Mouse (Mus musculus) mesoderm, embryonic 11.5 days (tissue): ENCODE measurements around the gene Atp6v1c2.
A peak's percentile ranks its signal among the peaks of the same experiment; 100 is the strongest.

Experiments used
- DNase-seq: peaks from one replicate; pipeline ENCODE4 v3.0.0-alpha.2; 2012; ENCODE audit warnings: low read depth, low spot score

Atp6v1c2 gene

DNA sequence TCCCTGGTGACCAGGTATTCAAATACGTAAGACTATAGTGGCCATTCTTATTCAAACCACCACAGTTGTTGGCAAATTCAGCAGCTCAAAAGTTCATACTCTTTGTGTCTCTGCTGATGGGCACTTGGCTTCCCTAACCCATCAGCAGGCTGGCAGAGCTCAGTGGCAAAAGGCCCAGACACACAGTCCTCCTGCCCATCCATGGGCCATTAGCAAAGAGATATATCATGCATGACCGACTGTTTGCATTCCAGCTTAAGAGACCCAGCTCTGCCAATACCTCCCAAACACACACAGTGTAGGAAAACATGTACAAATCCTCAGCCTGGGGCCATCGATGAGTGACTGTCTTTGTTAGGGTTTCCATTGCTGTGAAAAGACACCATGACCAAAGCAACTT, 68.2 kb downstream of the Atp6v1c2 start:
- DNase-seq: no peak

DNA sequence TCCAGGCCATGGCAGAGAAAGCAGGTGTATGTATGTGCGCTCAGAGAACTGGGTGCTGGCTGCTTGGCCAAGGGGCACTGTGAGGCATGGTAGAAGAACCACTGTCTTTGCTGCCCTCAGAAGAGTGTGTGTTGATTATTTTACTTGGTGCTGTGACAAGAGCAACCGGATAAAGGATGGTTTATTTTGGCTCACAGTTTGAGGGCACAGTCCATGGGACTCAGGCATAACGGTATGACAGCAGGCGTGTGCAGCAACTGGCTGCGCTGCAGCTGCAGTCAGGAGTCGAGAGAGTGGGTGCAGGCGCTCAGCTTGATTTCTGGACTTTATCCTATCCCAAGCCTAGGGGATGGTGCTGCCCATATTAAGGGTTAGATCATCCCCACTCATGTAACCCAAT, 70.7 kb downstream of the Atp6v1c2 start:
- DNase-seq: no peak

GRCm38 (mm10) chr12:17256905-17257304, 72.3 kb downstream of the Atp6v1c2 start:
- peak; percentile 79 for DNase-seq

- DNase-seq: no peak
Measured at GRCm38 (mm10) chr12:17255602-17256001, 73.6 kb downstream of the Atp6v1c2 start.

DNA sequence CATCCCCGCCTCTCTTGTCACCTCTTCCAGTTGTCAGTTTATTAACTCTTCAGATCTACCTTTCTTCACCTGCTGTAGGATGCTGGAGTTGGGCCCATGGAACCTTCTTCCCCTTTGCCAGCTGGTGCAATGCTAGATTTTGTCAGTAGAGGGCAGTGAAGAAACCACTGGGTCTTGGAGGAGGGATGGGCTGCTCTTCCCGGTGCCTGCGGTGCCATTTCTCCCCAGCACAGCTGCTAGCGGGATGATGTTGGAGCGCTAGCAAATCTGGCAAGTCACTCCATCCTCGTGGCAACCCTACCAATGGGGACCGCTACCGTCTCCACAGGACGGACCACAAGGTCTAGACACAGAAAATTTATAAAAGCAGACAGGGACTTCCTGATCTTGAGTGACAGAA, 76.1 kb downstream of the Atp6v1c2 start:
- peak; percentile 84 for DNase-seq

DNA sequence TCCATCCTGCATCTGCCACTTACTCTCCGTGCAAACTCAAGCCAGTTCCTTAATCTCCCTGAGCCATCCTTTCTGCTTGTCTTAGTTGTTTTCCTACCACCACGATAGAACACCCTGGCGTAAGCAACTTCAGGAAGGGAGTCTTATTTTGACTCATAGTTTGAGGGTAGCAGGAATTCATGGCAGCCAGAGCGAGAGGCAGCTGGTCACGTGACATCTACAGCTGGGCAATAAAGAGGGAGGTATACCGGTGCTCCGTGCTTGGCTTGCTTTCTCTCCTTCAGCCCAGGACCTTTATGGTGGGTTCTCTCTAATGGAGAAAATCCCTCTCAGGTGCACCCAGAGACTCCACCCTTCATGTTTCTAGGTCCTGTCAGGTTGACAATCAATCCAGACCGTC, 78.2 kb downstream of the Atp6v1c2 start:
- DNase-seq: no peak

GRCm38 (mm10) chr12:17242041-17242440, 87.1 kb downstream of the Atp6v1c2 start:
- no peak for DNase-seq

GRCm38 (mm10) chr12:17241614-17242013, 87.5 kb downstream of the Atp6v1c2 start:
- DNase-seq: no peak

GRCm38 (mm10) chr12:17241016-17241415, 88.1 kb downstream of the Atp6v1c2 start:
- no peak for DNase-seq

- DNase-seq: no peak
Measured at GRCm38 (mm10) chr12:17239428-17239688, 89.8 kb downstream of the Atp6v1c2 start.

- no peak for DNase-seq
Measured at GRCm38 (mm10) chr12:17238588-17239427, 90.4 kb downstream of the Atp6v1c2 start.

DNA sequence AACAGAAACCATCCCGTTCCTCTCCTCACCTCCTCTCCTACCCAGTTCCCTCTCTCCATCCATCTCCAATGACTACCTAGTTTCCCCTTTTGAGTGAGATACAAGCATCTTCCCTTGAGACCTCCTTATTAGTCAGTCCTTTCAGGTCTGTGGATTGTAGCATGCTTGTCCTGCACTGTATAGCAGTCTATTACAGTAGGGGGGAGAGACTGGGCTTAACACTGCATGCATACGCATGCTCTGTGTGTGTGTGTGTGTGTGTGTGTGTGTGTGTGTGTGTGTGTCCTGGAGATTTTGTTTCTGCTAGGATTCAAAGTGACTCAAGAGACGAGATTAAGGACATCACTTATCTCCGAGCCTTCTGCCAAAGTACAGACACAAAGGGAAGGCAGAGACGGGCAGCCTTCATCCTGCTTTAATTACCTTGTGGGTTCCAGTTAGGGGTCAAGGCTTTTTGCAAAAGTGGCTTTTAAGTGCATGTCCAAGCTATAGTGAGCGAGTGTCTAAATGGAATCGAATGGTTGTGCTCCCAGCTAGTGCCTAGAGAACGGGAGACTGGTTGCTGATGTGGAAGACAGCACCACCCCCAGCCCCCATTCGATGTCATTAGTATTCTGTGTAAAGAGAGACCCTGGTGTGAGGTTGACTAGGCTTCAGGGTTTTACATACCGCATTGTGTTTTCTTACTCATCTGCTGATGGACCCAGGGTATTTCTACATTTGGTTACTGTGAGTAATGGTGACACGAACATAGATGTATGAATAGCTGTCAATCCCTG, 93.4 kb downstream of the Atp6v1c2 start:
- no peak for DNase-seq
